Mouse (Mus musculus) A20 (cell line): ENCODE data around the gene Sox13.

Experiments used
- DNase-seq: peaks from one replicate; pipeline ENCODE4 v3.0.0-alpha.2; 2011; ENCODE audit warnings: low read depth, low spot score

Gene Sox13

DNA sequence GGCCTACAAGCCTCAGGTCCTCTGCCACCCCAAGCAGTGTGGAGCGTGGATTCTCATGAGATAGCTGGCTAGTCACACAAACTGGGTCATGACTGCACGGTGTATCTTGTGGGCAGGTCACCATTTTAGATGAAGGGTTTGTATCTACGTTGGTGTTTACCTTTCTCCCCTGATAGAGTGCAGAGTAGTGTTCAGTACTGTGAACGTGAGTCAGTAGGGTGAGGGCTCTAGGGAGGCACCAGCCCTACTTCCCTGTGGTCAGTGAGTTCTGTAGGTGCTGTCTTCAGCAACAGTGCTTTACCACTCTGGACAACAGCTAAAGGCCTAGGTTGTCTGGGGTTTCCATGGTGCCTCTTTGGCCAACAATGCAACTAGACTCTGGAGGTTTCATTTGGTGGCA, 20.2 kb downstream of the Sox13 start:
- no peak for DNase-seq

DNA sequence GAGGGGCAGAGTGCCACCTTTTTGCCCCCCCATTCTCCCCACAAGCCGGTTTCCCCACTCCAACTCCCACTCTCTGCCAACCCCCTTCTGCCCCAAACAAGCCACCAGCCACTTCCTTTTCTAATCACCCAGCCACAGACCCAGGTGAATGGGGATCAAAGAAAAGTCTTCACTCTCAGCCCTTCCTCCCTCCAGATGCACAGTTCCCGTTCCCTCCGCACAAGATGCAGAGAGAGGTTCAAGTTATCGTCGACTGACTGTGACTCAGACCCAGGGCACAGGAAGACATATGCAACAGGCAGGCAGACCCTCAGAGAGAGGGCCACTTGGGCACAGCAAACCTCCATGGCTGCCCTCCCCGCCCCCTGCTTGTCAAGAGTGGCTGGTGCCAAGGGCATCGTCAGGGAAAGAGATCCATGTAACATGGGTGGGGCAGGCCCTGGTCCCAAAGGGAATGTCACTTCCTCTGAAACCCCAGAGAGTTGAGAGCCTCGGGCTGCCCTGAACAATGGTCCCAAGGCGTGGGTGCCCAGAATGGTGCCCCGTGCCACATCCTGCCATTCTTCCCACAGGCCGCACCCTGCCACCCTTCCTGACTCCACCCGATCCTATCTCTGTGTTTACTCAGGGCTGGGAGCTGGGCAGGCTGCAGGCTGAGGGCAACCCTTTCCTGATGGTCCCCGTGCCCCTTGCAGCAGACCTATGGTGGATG, 24.0 kb downstream of the Sox13 start:
- DNase-seq: no peak

- no peak for DNase-seq
Measured at GRCm38 (mm10) chr1:133397483-133398237, 26.5 kb downstream of the Sox13 start.

DNA sequence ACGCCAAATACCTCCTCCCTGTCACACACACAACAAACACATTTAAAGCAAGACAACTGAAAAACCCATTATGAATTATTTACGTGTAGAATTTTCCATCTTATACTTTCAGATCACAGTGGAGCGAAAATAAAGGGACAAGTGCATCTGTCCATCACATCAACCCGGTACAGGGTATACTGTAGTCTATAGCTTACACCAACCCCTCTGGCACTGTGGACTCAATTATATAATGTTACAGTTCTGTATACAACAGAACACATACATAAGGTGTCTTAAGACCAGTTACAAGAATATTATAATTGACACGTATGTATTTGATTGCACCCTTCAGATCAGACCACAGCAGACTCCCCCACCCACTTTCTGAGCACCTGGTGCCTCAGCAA, 27.1 kb downstream of the Sox13 start:
- no peak for DNase-seq

- DNase-seq: no peak
Measured at GRCm38 (mm10) chr1:133396693-133397092, 27.5 kb downstream of the Sox13 start.

DNA sequence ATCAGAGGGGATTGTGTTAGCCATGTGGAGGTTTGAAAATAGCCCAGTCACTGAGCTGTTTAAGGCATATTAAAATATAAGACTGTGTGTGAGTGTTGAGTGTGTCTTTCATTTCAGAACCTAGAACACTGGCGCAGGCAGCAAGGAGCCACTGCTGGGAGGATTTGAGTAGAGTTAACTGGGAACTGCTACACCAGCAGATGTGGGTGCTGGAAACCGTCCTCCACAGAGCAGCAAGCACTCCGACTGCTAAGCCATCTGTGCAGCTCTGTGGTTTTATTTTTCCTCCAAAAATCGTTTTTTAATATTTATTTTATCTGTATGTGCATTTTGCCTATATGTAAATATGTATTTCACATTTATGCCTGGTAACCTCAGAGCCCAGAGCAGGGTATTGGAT, 29.5 kb downstream of the Sox13 start:
- no peak for DNase-seq

DNA sequence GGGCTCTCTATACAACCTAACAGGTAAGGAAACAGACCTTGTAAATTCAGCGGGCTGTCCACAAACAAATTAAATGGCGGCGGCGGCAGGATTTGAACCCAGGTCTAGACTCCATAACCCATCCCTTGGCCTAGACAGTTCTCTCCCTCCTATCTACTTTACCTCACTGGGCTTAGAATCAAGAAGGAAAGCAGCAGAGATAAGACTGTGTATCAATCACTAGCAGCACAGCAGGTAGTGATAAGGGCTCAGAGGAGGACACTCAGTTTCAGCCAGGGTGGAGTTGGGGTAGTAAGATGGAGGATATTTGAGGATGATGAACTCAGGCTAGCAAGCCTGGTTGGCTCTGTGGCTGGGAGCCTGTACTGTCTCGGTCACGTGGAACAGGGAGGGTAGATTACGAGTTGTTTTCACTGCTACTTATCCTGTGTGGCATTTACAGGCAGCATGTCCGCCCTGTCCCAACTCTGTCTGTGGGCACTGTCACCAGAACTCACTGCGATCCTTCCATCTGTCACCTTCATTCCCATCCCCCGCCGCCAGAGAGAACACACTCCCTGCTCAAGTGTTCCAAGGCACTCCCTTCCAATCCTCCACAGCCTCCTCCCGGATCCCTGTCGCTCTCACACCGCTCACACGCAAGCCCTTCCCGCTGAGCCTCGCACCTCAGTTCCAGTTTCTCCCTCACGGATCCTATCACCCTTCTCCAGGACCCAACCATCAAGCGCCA, 36.5 kb downstream of the Sox13 start:
- no peak for DNase-seq

DNA sequence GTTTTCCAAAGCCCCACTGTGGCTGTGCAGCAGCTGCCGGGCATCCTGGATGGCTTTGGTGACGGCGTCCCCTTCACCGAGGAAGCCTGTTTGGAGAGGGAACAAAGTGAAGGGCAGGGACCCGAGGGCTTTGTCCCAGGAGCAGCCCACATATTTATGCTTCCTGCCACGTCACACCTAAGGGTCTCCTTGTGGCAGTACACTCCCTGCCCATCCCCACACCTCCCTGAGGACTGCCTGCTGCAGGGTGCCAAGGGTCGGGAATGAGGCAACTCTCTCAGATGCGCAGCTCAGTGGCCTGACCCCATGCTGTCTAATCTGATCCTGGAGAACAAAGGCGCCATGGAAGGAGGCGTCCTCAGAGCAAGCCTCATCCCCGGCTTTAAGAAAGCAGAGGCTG, 38.0 kb downstream of the Sox13 start:
- DNase-seq: no peak

- peak; percentile 77 for DNase-seq
Measured at GRCm38 (mm10) chr1:133385506-133385905, 38.7 kb downstream of the Sox13 start.

DNA sequence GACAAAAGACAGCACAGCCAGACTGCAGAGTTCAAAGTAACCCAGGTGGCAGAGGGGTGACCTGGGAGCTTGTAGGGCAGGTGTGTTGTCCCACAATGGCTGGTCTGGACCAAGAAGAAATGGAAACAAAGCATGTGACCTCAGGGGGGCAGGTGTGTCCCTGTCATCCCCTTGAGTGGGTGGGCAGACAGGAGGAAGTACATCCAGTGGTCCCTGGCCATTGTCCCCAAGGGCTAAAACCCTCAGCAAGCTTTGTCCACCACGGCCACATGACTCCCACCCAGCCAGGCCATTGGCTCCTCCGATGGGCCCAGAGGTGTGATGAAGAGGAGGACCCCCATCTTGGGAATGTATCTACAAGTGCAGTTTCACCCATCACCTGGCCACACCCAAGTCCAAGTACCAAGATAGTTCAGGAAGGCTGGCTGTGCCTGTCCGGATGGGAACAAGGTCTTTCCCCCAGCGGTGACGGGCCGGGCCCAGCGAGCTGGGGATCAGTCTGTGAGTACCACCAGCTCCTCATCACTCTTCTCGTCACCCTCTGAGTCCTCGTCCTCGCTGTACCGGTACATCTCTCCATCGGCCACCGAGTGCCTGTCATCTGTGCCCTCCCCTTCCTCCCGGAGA, 40.9 kb downstream of the Sox13 start:
- DNase-seq: no peak

- DNase-seq: no peak
Measured at GRCm38 (mm10) chr1:133382552-133383155, 41.5 kb downstream of the Sox13 start.

DNA sequence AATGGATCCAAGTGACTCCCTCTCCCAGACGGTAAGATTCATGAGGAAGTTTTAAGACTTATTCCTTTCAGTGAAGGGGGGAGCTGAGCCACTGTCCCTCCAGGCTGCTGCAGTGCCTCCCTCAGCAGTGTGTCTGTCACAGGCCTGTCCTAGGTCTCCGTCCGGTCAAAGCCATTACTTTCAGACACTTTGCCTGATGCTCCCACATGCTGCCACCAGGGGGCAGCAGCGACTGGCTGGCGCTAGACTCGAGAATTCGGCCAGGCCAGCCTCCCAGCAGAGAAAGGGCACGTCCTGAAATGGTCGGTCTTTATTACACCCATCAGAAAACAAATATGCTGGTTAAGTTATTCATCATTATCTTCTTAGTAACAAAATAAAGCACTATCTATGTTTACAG, 42.2 kb downstream of the Sox13 start:
- DNase-seq: peak; percentile 76

DNA sequence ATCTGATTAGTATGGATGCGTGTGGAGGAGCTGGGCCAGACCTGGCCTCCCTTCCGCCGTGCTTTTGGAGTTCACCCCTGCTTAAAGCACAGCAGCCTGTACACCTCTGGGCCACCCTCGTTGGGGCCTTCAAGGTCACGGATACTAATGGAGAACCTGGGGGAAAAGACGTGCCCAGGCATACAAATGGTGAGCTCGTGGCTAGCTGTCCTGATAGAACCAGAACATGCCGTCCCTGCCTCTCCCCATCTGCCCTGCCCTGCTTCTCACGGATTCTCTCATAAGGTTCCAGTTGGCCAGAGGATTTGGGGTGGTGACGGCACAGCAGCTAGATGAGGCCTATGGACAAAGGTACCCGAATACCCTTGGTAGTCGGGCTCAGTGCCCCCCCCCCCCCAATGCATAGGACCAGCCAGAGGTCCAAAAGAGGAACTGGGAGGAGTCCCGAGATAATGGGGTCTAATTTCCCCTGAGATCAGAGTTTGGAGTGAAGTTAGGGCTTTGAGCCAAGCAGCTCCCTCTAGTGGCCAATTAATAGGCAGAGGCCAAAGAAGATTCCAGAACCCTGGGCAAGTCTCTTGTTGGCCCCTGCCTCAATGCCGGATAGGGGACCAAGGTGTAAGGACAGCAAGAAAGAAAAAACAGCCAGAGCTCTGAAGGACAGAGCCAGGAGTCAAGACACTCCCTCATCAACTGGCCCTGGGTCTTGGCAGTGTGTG, 43.7 kb downstream of the Sox13 start:
- peak; percentile 55 for DNase-seq

DNA sequence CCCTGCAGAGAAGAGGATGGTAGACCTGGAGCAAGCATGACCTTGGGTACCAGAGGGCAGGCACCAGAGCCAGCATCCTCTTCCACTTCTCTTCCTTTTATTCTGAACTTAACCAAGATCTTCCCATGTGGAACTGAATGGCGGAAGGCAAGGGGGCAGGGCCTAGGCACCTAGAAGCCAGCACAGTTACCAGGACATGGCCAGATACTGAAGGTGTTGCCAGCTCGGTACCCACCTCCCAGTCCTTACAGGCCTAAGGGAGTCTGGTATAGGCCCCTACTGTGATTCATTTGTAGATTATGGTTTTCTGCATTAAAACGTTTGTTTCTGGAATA, 44.2 kb downstream of the Sox13 start:
- DNase-seq: no peak

DNA sequence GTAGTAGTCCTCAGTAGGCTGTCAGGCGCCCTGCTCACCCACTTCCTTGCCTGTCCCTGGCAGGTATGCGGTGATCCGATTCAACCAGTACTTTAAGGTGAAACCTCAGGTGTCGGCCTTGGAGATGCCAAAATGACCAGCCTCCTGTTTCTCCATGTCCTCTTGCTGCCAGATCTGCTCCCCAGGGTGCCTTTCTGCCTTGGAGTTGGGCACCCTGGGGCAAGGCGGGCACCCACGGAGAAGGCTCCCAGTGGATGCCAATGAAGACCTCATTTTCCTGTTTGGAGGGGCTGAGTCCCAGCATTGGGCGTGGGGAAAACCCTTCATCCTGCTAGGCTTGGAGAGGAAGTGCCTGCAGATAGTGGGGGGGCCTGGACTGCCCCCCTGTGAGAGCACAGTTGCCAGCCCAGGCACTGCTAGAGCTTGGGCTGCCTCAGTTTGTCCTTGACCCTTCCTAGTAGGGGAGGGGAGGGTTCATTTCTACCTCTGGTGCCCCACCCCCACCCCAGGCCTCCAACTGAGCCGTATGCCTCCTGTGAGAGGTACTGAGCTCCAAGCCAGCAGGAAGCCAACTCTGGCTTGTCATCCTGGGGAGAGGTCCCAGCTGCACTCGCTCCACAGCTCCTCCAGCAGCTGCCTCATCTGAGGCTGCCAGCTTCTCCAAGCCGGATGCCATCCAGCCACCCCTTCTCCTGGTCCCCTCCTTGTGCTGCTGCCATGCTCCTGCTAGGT, 44.8 kb downstream of the Sox13 start:
- DNase-seq: no peak

- DNase-seq: no peak
Measured at GRCm38 (mm10) chr1:133377547-133377946, 46.6 kb downstream of the Sox13 start.

- DNase-seq: no peak
Measured at GRCm38 (mm10) chr1:133375696-133376346, 48.4 kb downstream of the Sox13 start.

DNA sequence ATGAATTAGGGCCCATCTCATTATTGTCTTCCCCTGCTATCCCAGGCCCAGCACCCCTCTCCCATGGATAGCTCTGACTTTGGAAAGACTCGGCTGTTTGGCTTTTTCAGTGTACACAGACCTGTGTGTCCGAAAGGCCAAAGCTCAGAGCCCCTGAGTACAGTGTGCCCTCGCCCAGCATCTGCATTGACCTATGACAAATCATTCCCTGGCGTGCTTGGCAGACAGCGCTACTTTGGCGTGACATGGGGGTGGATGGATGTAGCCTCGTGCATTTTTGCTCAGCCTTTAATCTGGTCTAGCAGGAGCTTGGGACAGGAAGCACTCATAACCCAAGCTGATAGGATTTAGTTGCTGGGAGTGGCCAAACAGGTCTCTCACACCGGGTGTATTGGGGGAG, 52.1 kb downstream of the Sox13 start:
- no peak for DNase-seq

DNA sequence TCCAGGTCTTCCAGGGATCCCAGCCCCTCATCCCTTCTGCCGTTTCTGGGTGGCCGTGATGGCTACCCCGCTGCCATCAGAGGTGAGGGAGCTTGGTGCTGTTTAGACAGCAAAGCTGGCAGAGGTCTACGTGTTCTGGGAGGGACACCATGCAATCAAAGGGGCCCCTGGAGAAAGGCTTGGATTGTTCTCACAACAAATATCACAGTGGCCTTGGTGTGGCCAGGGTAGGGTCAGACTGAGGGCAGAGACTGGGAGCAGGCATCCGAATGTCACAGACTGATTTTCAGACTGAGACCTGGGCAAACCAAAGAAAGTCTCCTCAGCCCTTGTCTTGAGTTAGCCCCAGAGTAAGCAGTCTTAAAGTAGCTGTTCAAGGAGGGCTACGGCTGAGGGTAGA, 52.7 kb downstream of the Sox13 start:
- no peak for DNase-seq

DNA sequence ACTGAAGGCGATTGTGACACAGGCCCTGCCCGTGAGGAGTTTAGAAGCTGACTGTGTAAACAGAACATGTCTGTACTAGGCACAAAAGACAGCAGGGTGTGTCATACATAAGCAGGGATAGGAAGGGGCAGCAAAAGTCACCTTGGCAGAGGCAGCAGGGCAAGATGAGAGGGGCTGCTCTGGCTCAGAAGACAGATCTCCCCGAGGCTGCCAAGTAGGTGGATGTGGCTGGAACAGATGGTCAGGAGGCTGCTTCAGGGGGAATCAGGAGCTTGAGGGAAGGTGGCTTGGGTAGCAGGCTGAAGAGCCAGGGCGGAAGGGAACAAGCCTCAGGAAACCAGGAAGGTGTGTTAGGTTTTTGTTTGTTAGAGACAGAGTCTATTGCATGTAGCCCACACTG, 53.8 kb downstream of the Sox13 start:
- DNase-seq: no peak
